7 mouse cellular contexts compared by ENCODE assay signal in genomic region chr10:82695956-82696355, GRCm38 (mm10). TPM values are rescaled to one million over a fixed set of nuclear protein-coding genes. Genes with fewer than 3 reads are reported as not detected.
DNase-seq lines count a peak whose midpoint lies in the region; ATAC-seq and TF ChIP-seq lines count a peak whose summit lies in the region.

Gene Hcfc2, plus strand, starts transcription at chr10:82696160.

- no peaks in the 10 kb centered on the region for H3K9me3 ChIP-seq in G1E (replicated peaks)
- H3K9me3 ChIP-seq in hindbrain, postnatal 0 days (ENCODE audit: low read length): no peaks in the 10 kb centered on the region

- no peak within 1 kb of the TSS; the same call in 1 of the 2 replicates for H3K4me3 ChIP-seq in G1E (ENCODE audit: low read depth, low read length)
- no peak within 1 kb of the TSS for H3K4me3 ChIP-seq in hindbrain, postnatal 0 days (ENCODE audit: low read length)

- no peaks in the 10 kb centered on the region for H3K27me3 ChIP-seq in G1E (ENCODE audit: insufficient read depth, low read length)
- H3K27me3 ChIP-seq in hindbrain, postnatal 0 days (ENCODE audit: insufficient read depth, low read length): no peaks in the 10 kb centered on the region

- no peak within 1 kb of the TSS for H3K4me2 ChIP-seq in hindbrain, postnatal 0 days (ENCODE audit: low read depth, low read length)

- no peak within 1 kb of the TSS for H3K9ac ChIP-seq in hindbrain, postnatal 0 days (replicated peaks; ENCODE audit: low read length)

- TF ChIP-seq CTCF in G1E (IDR thresholded peaks at IDR 0.05; ENCODE audit: low read depth, low read length): no peak
- TF ChIP-seq CTCF in hindbrain, postnatal 0 days (IDR thresholded peaks at IDR 0.05; ENCODE audit: low read depth): no peak

- no peak for DNase-seq in G1E (ENCODE audit: low spot score)
- peak; percentile 18 for DNase-seq in adrenal gland, adult 2 months
- no peak for DNase-seq in gastrocnemius, adult 8-10 months (ENCODE audit: low spot score in 2 of 2)
- DNase-seq in hindbrain, postnatal 0 days (ENCODE audit: low spot score): no peak
- DNase-seq in natural killer cell, adult 2 months (ENCODE audit: low spot score in 2 of 2): no peak

- H3K36me3 ChIP-seq in G1E (replicated peaks): peaks cover 4% of the 10 kb centered on the region
- H3K36me3 ChIP-seq in hindbrain, postnatal 0 days (ENCODE audit: insufficient read depth, low read length): no peaks in the 10 kb centered on the region

- 86% methylated on average over 5 of the region's 5 CpGs for WGBS in hindbrain, postnatal 0 days

- peaks cover 54% of the 10 kb centered on the region for H3K4me1 ChIP-seq in G1E (ENCODE audit: insufficient read depth, low read depth, low read length)
- peaks cover 8% of the 10 kb centered on the region; the same call in 1 of the 2 replicates for H3K4me1 ChIP-seq in hindbrain, postnatal 0 days (ENCODE audit: insufficient read depth, low read length)

- no peak; the same call in 1 of the 2 replicates for ATAC-seq in G1E (ENCODE audit: extremely low read depth, insufficient number of reproducible peaks, low FRiP score, poor library complexity, severe bottlenecking)
- no peak for ATAC-seq in hindbrain, postnatal 0 days
- ATAC-seq in megakaryocyte progenitor cell, adult 5-6 weeks (replicated peaks; ENCODE audit: poor library complexity): no peak
- ATAC-seq in frontal cortex, adult (ENCODE audit: low TSS enrichment): no peak

- H3K27ac ChIP-seq in hindbrain, postnatal 0 days: no peak within 1 kb of the TSS; the same call in 1 of the 2 replicates

RNA-seq across cellular contexts. Expression of gene Hcfc2, which starts in this region (rescaled TPM):
- total RNA-seq in G1E (2014; fragmentation: Nextera tagmentation): 42.0 and 48.3 TPM in 2 replicates
- total RNA-seq in G1E (2017): 75.2 and 79.4 TPM in 2 replicates
- 3.6 and 4.4 TPM in 2 replicates for polyA plus RNA-seq in G1E (2012)
- total RNA-seq in adrenal gland, adult 2 months (2021): 10 to 100 TPM; 27.8 to 30.4 TPM
- 3.2 and 4.7 TPM in 2 replicates for polyA plus RNA-seq in adrenal gland, adult 2 months (2012; rRNA removed)
- 10 to 100 TPM; 25.4 to 33.2 (median 29.1) TPM for total RNA-seq in gastrocnemius, adult 8-10 months (2022)
- total RNA-seq in hindbrain, postnatal 0 days (2014; rRNA removed): 19.2 and 22.9 TPM in 2 replicates
- 24.8 and 29.7 TPM in 2 replicates for polyA plus RNA-seq in hindbrain, postnatal 0 days (2015; fragmentation: Nextera tagmentation; extraction: Ambion mirVana)
- 18.2 and 19.6 TPM in 2 replicates for total RNA-seq in megakaryocyte progenitor cell, adult 5-6 weeks (2015)
- total RNA-seq in megakaryocyte progenitor cell, adult 5-6 weeks (2017): 29.9 and 31.5 TPM in 2 replicates
